Mouse (Mus musculus): Measurements from ENCODE around the gene Rock2. TPM values are rescaled to one million over a fixed set of nuclear protein-coding genes. Genes with fewer than 3 reads are reported as not detected.

Rock2 gene
- 11.4 TPM in 2 replicates for polyA plus RNA-seq (2016; fragmentation: Nextera tagmentation; extraction: Ambion mirVana)

- H3K27ac ChIP-seq (replicated peaks) = peak within 1 kb of the TSS; percentile 99
- DNase-seq (ENCODE audit: low spot score) = peak; percentile 91
- peaks cover 41% of the 10 kb centered on the region for H3K4me1 ChIP-seq
- H3K4me3 ChIP-seq = peak within 1 kb of the TSS; percentile 98
- H3K27me3 ChIP-seq (ENCODE audit: low read depth, poor library complexity, severe bottlenecking) = no peaks in the 10 kb centered on the region
- H3K9me3 ChIP-seq (replicated peaks) = no peaks in the 10 kb centered on the region
- H3K36me3 ChIP-seq = no peaks in the 10 kb centered on the region
- under 1% methylated on average over 95 of the region's 130 CpGs for WGBS
These were observed at the start of gene Rock2 for GRCm38 (mm10) chr12:16894396-16895220. TSS of gene Rock2 (plus strand) at chr12:16894895.

DNA sequence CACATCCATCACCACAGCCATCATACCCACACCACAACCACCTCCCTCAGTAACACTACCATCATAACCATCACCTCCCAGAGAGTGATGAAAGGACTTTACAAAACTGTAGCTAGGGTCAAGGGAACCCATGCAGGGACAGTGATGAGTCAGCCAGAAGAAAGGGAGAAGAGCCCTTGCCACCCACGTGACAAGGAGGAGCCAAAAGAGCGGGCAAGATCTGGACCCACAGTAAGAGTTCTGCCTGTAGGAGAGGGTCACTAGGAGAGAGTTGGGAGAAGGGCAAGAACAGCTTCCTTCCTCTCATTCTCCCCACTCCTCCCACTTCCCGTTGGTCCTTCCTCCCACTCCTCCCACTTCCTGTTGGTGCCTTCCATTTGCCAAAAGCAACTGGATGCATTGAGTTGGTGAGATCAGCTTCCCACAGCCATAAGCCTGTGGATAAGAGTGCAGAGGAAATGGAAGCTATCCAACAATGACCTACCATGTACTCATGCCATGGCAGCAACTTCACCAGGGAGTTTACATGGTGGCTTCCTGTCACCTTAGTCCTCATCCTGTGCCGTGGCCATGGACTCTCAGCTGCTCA lies 47.4 kb upstream of the Rock2 start:
- Histone ChIP-seq H3K4me1 (peaks cover 19% of the 10 kb centered on the region), H3K27me3 (ENCODE audit: low read depth, poor library complexity, severe bottlenecking) (no peaks in the 10 kb centered on the region), H3K4me3 (no peak overlapping the region), H3K27ac (replicated peaks) (no peak overlapping the region), H3K36me3 (no peaks in the 10 kb centered on the region), H3K9me3 (replicated peaks) (no peaks in the 10 kb centered on the region)
- 86% methylated on average over 4 of the region's 4 CpGs for WGBS
- DNase-seq (ENCODE audit: low spot score) = no peak

DNA sequence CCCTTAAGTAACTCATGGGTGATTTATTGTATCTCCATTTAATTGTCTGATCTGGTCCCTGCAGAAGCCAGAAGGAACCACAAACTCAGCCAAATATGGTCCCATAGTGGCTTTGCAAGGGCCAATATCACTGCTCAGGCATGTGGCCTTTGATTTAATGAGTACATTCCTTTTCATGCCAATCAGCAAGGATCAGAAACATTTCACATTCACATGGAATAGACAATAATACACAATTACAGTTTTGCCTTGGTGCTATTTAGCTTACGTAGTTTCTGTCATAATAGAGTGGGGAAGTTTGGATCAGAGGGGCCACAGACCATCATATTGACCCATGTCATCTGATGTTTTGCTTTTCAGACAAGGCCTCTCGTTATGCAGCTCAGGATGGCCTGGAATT lies 46.2 kb upstream of the Rock2 start:
- Histone ChIP-seq H3K4me1 (peaks cover 19% of the 10 kb centered on the region), H3K27ac (replicated peaks) (no peak overlapping the region), H3K4me3 (no peak overlapping the region), H3K36me3 (no peaks in the 10 kb centered on the region), H3K27me3 (ENCODE audit: low read depth, poor library complexity, severe bottlenecking) (no peaks in the 10 kb centered on the region), H3K9me3 (replicated peaks) (no peaks in the 10 kb centered on the region)
- DNase-seq (ENCODE audit: low spot score) = no peak
- 81% methylated on average over 2 of the region's 2 CpGs for WGBS

DNA sequence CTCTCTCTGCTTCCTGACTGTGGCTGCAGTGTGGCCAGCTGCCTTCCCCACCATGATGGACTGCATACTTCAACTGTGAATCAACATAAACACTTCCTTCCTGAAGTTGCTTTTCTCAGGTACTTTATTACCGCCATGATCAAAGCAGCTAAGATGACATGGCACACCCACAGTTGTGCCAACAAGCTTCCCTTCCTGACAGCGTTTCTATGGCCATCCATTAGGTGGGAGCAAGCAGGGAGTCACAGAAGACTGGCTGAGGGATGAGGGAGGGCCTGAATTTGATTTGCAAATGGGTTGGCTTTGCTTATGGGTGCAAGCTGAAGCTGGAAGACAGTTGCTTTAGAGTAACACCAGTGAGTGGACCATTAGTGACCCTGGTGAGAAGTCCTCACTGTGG lies 44.9 kb upstream of the Rock2 start:
- H3K4me1 ChIP-seq = peaks cover 19% of the 10 kb centered on the region
- H3K27me3 ChIP-seq (ENCODE audit: low read depth, poor library complexity, severe bottlenecking) = no peaks in the 10 kb centered on the region
- no peak for DNase-seq (ENCODE audit: low spot score)
- no peaks in the 10 kb centered on the region for H3K36me3 ChIP-seq
- 75% methylated on average over 2 of the region's 2 CpGs for WGBS
- no peak overlapping the region for H3K4me3 ChIP-seq
- no peaks in the 10 kb centered on the region for H3K9me3 ChIP-seq (replicated peaks)
- H3K27ac ChIP-seq (replicated peaks) = 0 out of 2 replicates have a peak overlapping the region, but pooled peaks have one; percentile 75

GRCm38 (mm10) chr12:16850431-16851375 lies 44.0 kb upstream of the Rock2 start:
- Histone ChIP-seq H3K4me1 (peaks cover 28% of the 10 kb centered on the region), H3K36me3 (no peaks in the 10 kb centered on the region), H3K27me3 (ENCODE audit: low read depth, poor library complexity, severe bottlenecking) (no peaks in the 10 kb centered on the region), H3K9me3 (replicated peaks) (no peaks in the 10 kb centered on the region), H3K4me3 (no peak overlapping the region), H3K27ac (replicated peaks) (peak overlapping the region; percentile 75)
- DNase-seq (ENCODE audit: low spot score) = peak; percentile 73
- 44% methylated on average over 16 of the region's 16 CpGs for WGBS

GRCm38 (mm10) chr12:16853431-16854165 lies 41.1 kb upstream of the Rock2 start:
- no peaks in the 10 kb centered on the region for H3K9me3 ChIP-seq (replicated peaks)
- H3K27me3 ChIP-seq (ENCODE audit: low read depth, poor library complexity, severe bottlenecking) = no peaks in the 10 kb centered on the region
- no peak overlapping the region for H3K4me3 ChIP-seq
- peaks cover 37% of the 10 kb centered on the region for H3K4me1 ChIP-seq
- WGBS = 89% methylated on average over 11 of the region's 11 CpGs
- H3K27ac ChIP-seq (replicated peaks) = no peak overlapping the region
- DNase-seq (ENCODE audit: low spot score) = no peak
- no peaks in the 10 kb centered on the region for H3K36me3 ChIP-seq

- Histone ChIP-seq H3K9me3 (replicated peaks) (no peaks in the 10 kb centered on the region), H3K36me3 (no peaks in the 10 kb centered on the region), H3K27me3 (ENCODE audit: low read depth, poor library complexity, severe bottlenecking) (no peaks in the 10 kb centered on the region), H3K4me1 (peaks cover 25% of the 10 kb centered on the region), H3K4me3 (peak overlapping the region; percentile 19; the same call in 1 of the 2 replicates), H3K27ac (replicated peaks) (peak overlapping the region; percentile 75)
- 16% methylated on average over 6 of the region's 6 CpGs for WGBS
- peak; percentile 64 for DNase-seq (ENCODE audit: low spot score)
These were observed 38.9 kb upstream of the Rock2 start for GRCm38 (mm10) chr12:16855632-16856305.

DNA sequence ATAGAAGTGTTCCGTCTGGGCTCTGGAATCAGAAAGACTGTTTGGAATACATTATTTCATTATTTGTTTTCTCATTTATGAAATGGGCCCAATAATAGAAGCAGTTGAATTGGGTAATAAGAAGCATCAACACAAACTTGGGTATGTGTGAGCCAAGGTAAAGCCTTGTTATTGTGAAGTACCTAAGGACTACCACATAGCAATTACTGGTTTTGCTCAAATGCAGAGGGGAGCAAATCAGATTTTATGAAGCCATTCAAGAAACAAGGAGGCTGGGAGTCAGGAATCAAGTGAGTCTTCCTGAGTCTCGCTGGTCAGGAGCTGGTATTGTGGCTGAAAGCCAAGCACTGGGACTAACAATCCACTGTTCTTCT lies 38.4 kb upstream of the Rock2 start:
- H3K4me1 ChIP-seq = peaks cover 20% of the 10 kb centered on the region
- H3K4me3 ChIP-seq = 0 out of 2 replicates have a peak overlapping the region, but pooled peaks have one; percentile 19
- 55% methylated on average over 2 of the region's 2 CpGs for WGBS
- H3K9me3 ChIP-seq (replicated peaks) = no peaks in the 10 kb centered on the region
- no peaks in the 10 kb centered on the region for H3K36me3 ChIP-seq
- peak overlapping the region; percentile 75 for H3K27ac ChIP-seq (replicated peaks)
- no peaks in the 10 kb centered on the region for H3K27me3 ChIP-seq (ENCODE audit: low read depth, poor library complexity, severe bottlenecking)
- no peak for DNase-seq (ENCODE audit: low spot score)

DNA sequence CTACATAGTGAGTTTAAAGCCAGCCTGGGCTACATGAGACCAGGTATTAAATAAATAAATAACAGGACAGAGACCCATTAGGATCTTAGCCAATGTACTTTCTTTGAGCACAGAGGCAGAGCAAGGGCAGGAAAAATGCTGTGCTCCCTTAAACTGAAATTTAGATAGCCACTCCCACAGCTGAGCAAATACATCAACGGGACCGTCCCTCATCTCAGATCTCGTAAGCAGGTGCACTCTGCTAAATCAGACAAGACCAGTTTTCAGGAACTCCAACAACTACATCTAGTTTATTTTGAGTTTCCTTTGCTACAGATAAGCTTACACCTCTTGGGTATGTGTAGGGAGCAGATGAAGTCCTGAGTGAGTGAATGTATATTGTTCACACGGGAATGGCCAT lies 36.6 kb upstream of the Rock2 start:
- Histone ChIP-seq H3K36me3 (no peaks in the 10 kb centered on the region), H3K27ac (replicated peaks) (no peak overlapping the region), H3K4me3 (no peak overlapping the region), H3K4me1 (peaks cover 18% of the 10 kb centered on the region), H3K27me3 (ENCODE audit: low read depth, poor library complexity, severe bottlenecking) (no peaks in the 10 kb centered on the region), H3K9me3 (replicated peaks) (no peaks in the 10 kb centered on the region)
- 91% methylated on average over 4 of the region's 4 CpGs for WGBS
- DNase-seq (ENCODE audit: low spot score) = no peak

GRCm38 (mm10) chr12:16859781-16860180 lies 34.9 kb upstream of the Rock2 start:
- no peak for DNase-seq (ENCODE audit: low spot score)
- peaks cover 18% of the 10 kb centered on the region for H3K4me1 ChIP-seq
- no peaks in the 10 kb centered on the region for H3K27me3 ChIP-seq (ENCODE audit: low read depth, poor library complexity, severe bottlenecking)
- H3K36me3 ChIP-seq = no peaks in the 10 kb centered on the region
- WGBS = 90% methylated on average over 2 of the region's 2 CpGs
- no peak overlapping the region for H3K27ac ChIP-seq (replicated peaks)
- H3K4me3 ChIP-seq = no peak overlapping the region
- no peaks in the 10 kb centered on the region for H3K9me3 ChIP-seq (replicated peaks)

- DNase-seq (ENCODE audit: low spot score) = no peak
- 92% methylated on average over 1 of the region's 1 CpGs for WGBS
- Histone ChIP-seq H3K9me3 (replicated peaks) (no peaks in the 10 kb centered on the region), H3K4me3 (no peak overlapping the region), H3K27ac (replicated peaks) (no peak overlapping the region), H3K27me3 (ENCODE audit: low read depth, poor library complexity, severe bottlenecking) (no peaks in the 10 kb centered on the region), H3K36me3 (no peaks in the 10 kb centered on the region), H3K4me1 (peaks cover 12% of the 10 kb centered on the region)
These were observed 34.2 kb upstream of the Rock2 start for GRCm38 (mm10) chr12:16860533-16860932.

All from midbrain, embryonic 10.5 days (tissue).